Mouse (Mus musculus): ENCODE measurements around the gene Polr2e. TPM values are rescaled to one million over a fixed set of nuclear protein-coding genes. Genes with fewer than 3 reads are reported as not detected.

Gene Polr2e
- polyA plus RNA-seq, 1 experiment from 2014 or later = 141 TPM

DNA sequence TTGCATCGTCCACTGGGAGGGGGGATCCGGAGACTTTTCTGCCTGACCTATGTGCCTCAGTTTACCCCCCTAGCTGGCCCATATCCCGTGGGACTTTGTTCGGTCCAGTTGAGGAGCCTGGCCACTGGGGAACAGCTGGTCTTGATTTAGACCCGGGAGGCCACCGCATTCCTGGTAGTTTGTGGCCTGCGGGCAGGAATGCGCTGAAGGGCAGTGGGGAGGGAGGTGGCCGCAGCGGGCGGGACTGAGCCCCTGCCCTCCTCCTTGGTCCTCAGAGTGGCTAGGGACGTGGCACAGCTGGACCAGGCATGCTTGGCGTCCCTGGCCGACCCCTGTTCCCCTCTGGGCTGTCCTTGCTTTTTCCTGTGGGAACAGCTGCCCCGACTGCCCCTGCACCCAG lies 49.7 kb downstream of the Polr2e start:
- Histone ChIP-seq H3K4me2 (peak overlapping the region; percentile 80), H3K27ac (replicated peaks) (no peak overlapping the region), H3K9me3 (peaks cover 3% of the 10 kb centered on the region; the same call in 1 of the 2 replicates), H3K4me3 (peak overlapping the region; percentile 45), H3K4me1 (replicated peaks) (peaks cover 40% of the 10 kb centered on the region), H3K36me3 (peaks cover 5% of the 10 kb centered on the region; the same call in 1 of the 2 replicates), H3K27me3 (peaks cover 44% of the 10 kb centered on the region), H3K9ac (peak overlapping the region; percentile 34; the same call in 1 of the 2 replicates)
- 16% methylated on average over 15 of the region's 15 CpGs for WGBS
- ATAC-seq (ENCODE audit: low read depth) = no peak

- peaks cover 2% of the 10 kb centered on the region; the same call in 1 of the 2 replicates for H3K36me3 ChIP-seq
- peak overlapping the region; percentile 80 for H3K4me2 ChIP-seq
- H3K9ac ChIP-seq = peak overlapping the region; percentile 67
- no peak for ATAC-seq (ENCODE audit: low read depth)
- WGBS = 39% methylated on average over 8 of the region's 8 CpGs
- peaks cover 44% of the 10 kb centered on the region for H3K27me3 ChIP-seq
- no peak overlapping the region for H3K27ac ChIP-seq (replicated peaks)
- H3K4me3 ChIP-seq = peak overlapping the region; percentile 45
- peaks cover 3% of the 10 kb centered on the region; the same call in 1 of the 2 replicates for H3K9me3 ChIP-seq
- peaks cover 40% of the 10 kb centered on the region for H3K4me1 ChIP-seq (replicated peaks)
Observed at GRCm38 (mm10) chr10:79989272-79989786, 50.3 kb downstream of the Polr2e start.

DNA sequence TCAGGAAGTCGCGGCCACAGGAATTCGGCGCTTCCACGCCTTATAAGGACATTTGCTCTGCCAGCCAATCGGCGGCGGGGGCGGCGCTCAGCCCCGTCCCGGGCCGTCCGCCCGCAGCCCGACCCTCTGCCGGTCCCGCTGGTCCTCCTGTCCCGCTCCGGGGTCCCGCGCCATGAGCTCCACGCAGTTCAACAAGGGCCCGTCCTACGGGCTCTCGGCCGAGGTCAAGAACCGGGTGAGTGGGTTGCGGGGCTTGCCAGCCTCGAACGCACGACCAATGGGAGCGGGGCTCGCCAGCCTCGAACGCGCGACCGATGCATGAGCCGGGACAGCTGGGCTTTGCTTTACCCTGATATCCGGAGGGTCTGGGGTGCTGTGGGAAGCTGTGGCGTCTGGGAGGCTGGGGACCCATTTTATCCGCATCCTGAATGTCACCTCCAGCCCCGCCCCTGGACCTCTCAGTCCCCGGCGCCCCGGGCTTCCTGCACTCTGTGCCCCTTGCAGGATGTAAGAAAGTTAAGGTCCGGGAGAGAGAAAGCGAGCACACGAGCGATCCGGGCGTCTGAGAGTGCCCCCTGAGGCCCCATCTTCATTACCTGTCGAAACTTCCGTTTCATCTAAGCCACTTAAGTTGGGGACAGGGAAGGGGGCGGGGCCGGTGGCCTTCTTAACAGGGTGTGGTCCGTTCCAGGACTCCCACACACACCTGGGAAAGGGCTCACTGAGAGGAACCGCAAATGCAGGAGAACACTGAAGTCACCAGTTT lies 50.9 kb downstream of the Polr2e start, which contains the start of gene Cnn2:
Gene Cnn2, plus strand, starts transcription at position 79 of the 766 bp plus-strand sequence.
- Histone ChIP-seq H3K4me1 (replicated peaks) (peaks cover 41% of the 10 kb centered on the region), H3K4me2 (peak within 1 kb of the TSS; percentile 80), H3K36me3 (no peaks in the 10 kb centered on the region), H3K9ac (peak within 1 kb of the TSS; percentile 67), H3K27ac (replicated peaks) (peak within 1 kb of the TSS; percentile 25), H3K9me3 (peaks cover 3% of the 10 kb centered on the region; the same call in 1 of the 2 replicates), H3K27me3 (peaks cover 44% of the 10 kb centered on the region), H3K4me3 (peak within 1 kb of the TSS; percentile 45)
- no peak for ATAC-seq (ENCODE audit: low read depth)
- 1% methylated on average over 59 of the region's 59 CpGs for WGBS

DNA sequence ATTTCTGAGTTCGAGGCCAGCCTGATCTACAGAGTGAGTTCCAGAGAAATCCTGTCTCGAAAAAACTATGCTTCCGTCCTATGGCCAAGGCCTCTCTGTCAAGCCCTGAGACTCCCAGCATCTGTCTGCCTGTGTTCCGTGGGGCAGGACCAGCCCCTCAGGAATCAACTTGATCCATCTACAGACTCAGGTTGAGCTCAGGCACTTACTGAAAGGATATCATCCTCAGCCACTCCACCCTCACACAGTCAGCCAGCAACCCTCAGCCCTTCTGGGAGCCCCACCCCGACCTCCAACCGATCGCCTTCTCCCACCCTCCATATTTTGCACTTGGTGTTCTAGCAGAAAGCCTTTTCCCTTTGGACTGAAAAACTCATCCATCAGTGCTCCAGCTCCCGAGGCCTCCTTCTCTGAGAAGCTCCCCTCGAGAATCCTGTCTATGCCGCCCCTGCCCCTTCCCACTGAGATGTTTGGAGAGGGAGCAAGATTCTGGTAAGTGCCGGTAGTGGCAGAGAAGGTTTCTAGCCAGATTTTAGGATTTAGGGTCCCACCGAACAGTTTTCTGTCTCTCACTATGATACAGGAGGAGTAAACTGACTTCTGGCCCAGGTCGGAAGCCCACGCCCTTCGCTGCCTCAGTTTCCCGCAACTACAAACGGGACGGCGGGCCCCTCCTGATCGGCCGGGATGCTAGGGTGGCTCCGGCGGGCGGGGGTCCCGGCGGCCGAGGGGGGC lies 51.7 kb downstream of the Polr2e start:
- Histone ChIP-seq H3K36me3 (no peaks in the 10 kb centered on the region), H3K27me3 (peaks cover 44% of the 10 kb centered on the region), H3K9me3 (peaks cover 3% of the 10 kb centered on the region; the same call in 1 of the 2 replicates), H3K4me3 (peak overlapping the region; percentile 45), H3K4me1 (replicated peaks) (peaks cover 48% of the 10 kb centered on the region), H3K9ac (peak overlapping the region; percentile 67), H3K27ac (replicated peaks) (peak overlapping the region; percentile 25), H3K4me2 (peak overlapping the region; percentile 80)
- ATAC-seq (ENCODE audit: low read depth) = no peak
- WGBS = 11% methylated on average over 27 of the region's 27 CpGs

- Histone ChIP-seq H3K36me3 (no peaks in the 10 kb centered on the region), H3K27ac (replicated peaks) (no peak overlapping the region), H3K9ac (peak overlapping the region; percentile 31; the same call in 1 of the 2 replicates), H3K27me3 (peaks cover 44% of the 10 kb centered on the region), H3K4me1 (replicated peaks) (peaks cover 58% of the 10 kb centered on the region), H3K4me2 (peak overlapping the region; percentile 80), H3K4me3 (peak overlapping the region; percentile 0; the same call in 1 of the 2 replicates), H3K9me3 (peaks cover 3% of the 10 kb centered on the region; the same call in 1 of the 2 replicates)
- WGBS = 4% methylated on average over 11 of the region's 11 CpGs
- ATAC-seq (ENCODE audit: low read depth) = no peak
Observed at GRCm38 (mm10) chr10:79986963-79987362, 52.6 kb downstream of the Polr2e start.

DNA sequence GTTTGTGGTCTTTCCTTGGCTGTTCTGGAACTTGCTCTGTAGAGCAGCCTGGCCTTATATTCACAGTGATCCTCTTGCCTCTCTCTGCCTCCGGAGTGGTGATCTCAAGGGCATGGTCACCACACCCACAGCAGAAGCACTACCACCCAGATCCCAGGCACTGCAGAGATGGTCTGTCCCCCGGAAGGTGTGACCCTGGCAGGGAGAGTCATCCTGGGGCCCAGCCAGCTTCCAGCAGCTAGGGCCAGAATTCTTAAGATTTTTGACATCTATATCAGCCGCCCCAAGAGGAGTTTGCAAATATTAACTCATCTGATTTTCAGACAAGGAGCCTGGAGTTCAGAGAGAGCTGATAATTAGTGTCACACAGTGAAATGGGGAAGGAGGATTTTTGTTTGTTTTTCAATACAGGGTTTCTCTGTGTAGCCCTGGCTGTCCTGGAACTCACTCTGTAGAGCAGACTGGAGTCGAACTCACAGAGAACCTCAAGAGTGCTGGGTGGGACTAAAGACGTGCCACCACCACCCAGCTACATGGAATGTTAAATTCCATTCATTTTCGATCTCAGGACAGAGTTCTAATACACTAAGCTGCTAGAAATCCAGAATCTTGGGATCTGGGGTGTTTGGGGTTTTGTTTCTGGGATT lies 53.2 kb downstream of the Polr2e start:
- H3K4me1 ChIP-seq (replicated peaks) = peaks cover 64% of the 10 kb centered on the region
- ATAC-seq (ENCODE audit: low read depth) = no peak

More for the DNA sequence above, 53.2 kb downstream of the Polr2e start:
- Histone ChIP-seq H3K4me2 (peak overlapping the region; percentile 80), H3K36me3 (no peaks in the 10 kb centered on the region), H3K4me3 (peak overlapping the region; percentile 72), H3K27ac (replicated peaks) (peak overlapping the region; percentile 95), H3K9ac (peak overlapping the region; percentile 73), H3K27me3 (peaks cover 44% of the 10 kb centered on the region), H3K9me3 (no peaks in the 10 kb centered on the region; the same call in 1 of the 2 replicates)
- 52% methylated on average over 6 of the region's 6 CpGs for WGBS

Other genes with a start within 250 kb of the Polr2e start
- gene Prss57, start 248.8 kb downstream of the Polr2e start, polyA plus RNA-seq (2015; fragmentation: Nextera tagmentation; extraction: Ambion mirVana) = 0.07 and 0.69 TPM in 2 replicates
- 214 and 231 TPM in 2 replicates for gene Palm, start 246.2 kb downstream of the Polr2e start, polyA plus RNA-seq (2015; fragmentation: Nextera tagmentation; extraction: Ambion mirVana)
- gene Misp, start 218.8 kb downstream of the Polr2e start, polyA plus RNA-seq (2015; fragmentation: Nextera tagmentation; extraction: Ambion mirVana) = 2.1 and 2.5 TPM in 2 replicates
- 87.9 and 114 TPM in 2 replicates for gene Ptbp1, start 185.4 kb downstream of the Polr2e start, polyA plus RNA-seq (2015; fragmentation: Nextera tagmentation; extraction: Ambion mirVana)
- gene Prtn3, start 165.3 kb downstream of the Polr2e start, polyA plus RNA-seq (2015; fragmentation: Nextera tagmentation; extraction: Ambion mirVana) = 14.3 and 14.7 TPM in 2 replicates
- gene Plppr3, start 165.2 kb downstream of the Polr2e start, polyA plus RNA-seq (2015; fragmentation: Nextera tagmentation; extraction: Ambion mirVana) = 343 and 361 TPM in 2 replicates
- gene Elane, start 153.5 kb downstream of the Polr2e start, polyA plus RNA-seq (2015; fragmentation: Nextera tagmentation; extraction: Ambion mirVana) = 0.67 TPM in 1 of 2 replicates, not detected in the other
- not detected in 2 replicates for gene Cfd, start 148.9 kb downstream of the Polr2e start, polyA plus RNA-seq (2015; fragmentation: Nextera tagmentation; extraction: Ambion mirVana)
- gene Med16, start 130.9 kb downstream of the Polr2e start, polyA plus RNA-seq (2015; fragmentation: Nextera tagmentation; extraction: Ambion mirVana) = 47.4 and 49.0 TPM in 2 replicates
- 40.5 and 48.8 TPM in 2 replicates for gene Gm26602, start 128.9 kb downstream of the Polr2e start, polyA plus RNA-seq (2015; fragmentation: Nextera tagmentation; extraction: Ambion mirVana)
- 2.1 and 2.4 TPM in 2 replicates for gene Kiss1r, start 122.8 kb downstream of the Polr2e start, polyA plus RNA-seq (2015; fragmentation: Nextera tagmentation; extraction: Ambion mirVana)
- gene R3hdm4, start 118.6 kb downstream of the Polr2e start, polyA plus RNA-seq (2015; fragmentation: Nextera tagmentation; extraction: Ambion mirVana) = 237 and 249 TPM in 2 replicates
- 3.4 and 5.4 TPM in 2 replicates for gene Arid3a, start 112.8 kb downstream of the Polr2e start, polyA plus RNA-seq (2015; fragmentation: Nextera tagmentation; extraction: Ambion mirVana)
- gene Wdr18, start 79.6 kb downstream of the Polr2e start, polyA plus RNA-seq (2015; fragmentation: Nextera tagmentation; extraction: Ambion mirVana) = 67.0 and 85.7 TPM in 2 replicates
- gene Grin3b, start 69.1 kb downstream of the Polr2e start, polyA plus RNA-seq (2015; fragmentation: Nextera tagmentation; extraction: Ambion mirVana) = 0.58 and 0.61 TPM in 2 replicates
- gene Tmem259, start 55.5 kb downstream of the Polr2e start, polyA plus RNA-seq (2015; fragmentation: Nextera tagmentation; extraction: Ambion mirVana) = 21.0 and 21.4 TPM in 2 replicates
- gene Cnn2, start 51.2 kb downstream of the Polr2e start, polyA plus RNA-seq (2015; fragmentation: Nextera tagmentation; extraction: Ambion mirVana) = 55.6 and 56.2 TPM in 2 replicates
- gene Abca7, start 43.3 kb downstream of the Polr2e start, polyA plus RNA-seq (2015; fragmentation: Nextera tagmentation; extraction: Ambion mirVana) = 7.7 and 8.1 TPM in 2 replicates
- gene Arhgap45, start 23.1 kb downstream of the Polr2e start, polyA plus RNA-seq (2015; fragmentation: Nextera tagmentation; extraction: Ambion mirVana) = 2.4 and 2.9 TPM in 2 replicates
- gene Gpx4, start 7.4 kb upstream of the Polr2e start, polyA plus RNA-seq (2015; fragmentation: Nextera tagmentation; extraction: Ambion mirVana) = 505 and 556 TPM in 2 replicates
- 12.9 and 13.0 TPM in 2 replicates for gene Sbno2, start 65.8 kb upstream of the Polr2e start, polyA plus RNA-seq (2015; fragmentation: Nextera tagmentation; extraction: Ambion mirVana)
- 13.3 and 16.8 TPM in 2 replicates for gene Stk11, start 76.0 kb upstream of the Polr2e start, polyA plus RNA-seq (2015; fragmentation: Nextera tagmentation; extraction: Ambion mirVana)
- 467 and 481 TPM in 2 replicates for gene Atp5d, start 98.8 kb upstream of the Polr2e start, polyA plus RNA-seq (2015; fragmentation: Nextera tagmentation; extraction: Ambion mirVana)
- 53.9 and 55.1 TPM in 2 replicates for gene Cbarp, start 101.0 kb upstream of the Polr2e start, polyA plus RNA-seq (2015; fragmentation: Nextera tagmentation; extraction: Ambion mirVana)
- 31.0 and 35.8 TPM in 2 replicates for gene Midn, start 108.5 kb upstream of the Polr2e start, polyA plus RNA-seq (2015; fragmentation: Nextera tagmentation; extraction: Ambion mirVana)
- 325 and 351 TPM in 2 replicates for gene Cirbp, start 126.2 kb upstream of the Polr2e start, polyA plus RNA-seq (2015; fragmentation: Nextera tagmentation; extraction: Ambion mirVana)
- 11.4 and 16.3 TPM in 2 replicates for gene 1600002K03Rik, start 133.1 kb upstream of the Polr2e start, polyA plus RNA-seq (2015; fragmentation: Nextera tagmentation; extraction: Ambion mirVana)
- 34.0 and 34.8 TPM in 2 replicates for gene Efna2, start 139.7 kb upstream of the Polr2e start, polyA plus RNA-seq (2015; fragmentation: Nextera tagmentation; extraction: Ambion mirVana)
- gene Mum1, start 186.6 kb upstream of the Polr2e start, polyA plus RNA-seq (2015; fragmentation: Nextera tagmentation; extraction: Ambion mirVana) = 46.5 and 60.7 TPM in 2 replicates
- gene Ndufs7, start 209.3 kb upstream of the Polr2e start, polyA plus RNA-seq (2015; fragmentation: Nextera tagmentation; extraction: Ambion mirVana) = 250 and 275 TPM in 2 replicates
- 31.2 and 33.0 TPM in 2 replicates for gene Gamt, start 221.2 kb upstream of the Polr2e start, polyA plus RNA-seq (2015; fragmentation: Nextera tagmentation; extraction: Ambion mirVana)
- 59.8 and 66.5 TPM in 2 replicates for gene Dazap1, start 221.7 kb upstream of the Polr2e start, polyA plus RNA-seq (2015; fragmentation: Nextera tagmentation; extraction: Ambion mirVana)